Mouse (Mus musculus) skeletal muscle tissue, postnatal 0 days (tissue): Measurements from ENCODE around the gene Gm42878. TPM values are rescaled to one million over a fixed set of nuclear protein-coding genes. Genes with fewer than 3 reads are reported as not detected.

Experiments used
- polyA plus RNA-seq: library from polyadenylated mRNA; unstranded; fragments of >200 nt; fragmentation: Nextera tagmentation; extraction: Ambion mirVana; gene quantifications from 2 replicates; pipeline ENCODE4 v1.2.1, GENCODE M21; 2015

Gm42878 gene
- not detected in 2 replicates for polyA plus RNA-seq

DNA sequence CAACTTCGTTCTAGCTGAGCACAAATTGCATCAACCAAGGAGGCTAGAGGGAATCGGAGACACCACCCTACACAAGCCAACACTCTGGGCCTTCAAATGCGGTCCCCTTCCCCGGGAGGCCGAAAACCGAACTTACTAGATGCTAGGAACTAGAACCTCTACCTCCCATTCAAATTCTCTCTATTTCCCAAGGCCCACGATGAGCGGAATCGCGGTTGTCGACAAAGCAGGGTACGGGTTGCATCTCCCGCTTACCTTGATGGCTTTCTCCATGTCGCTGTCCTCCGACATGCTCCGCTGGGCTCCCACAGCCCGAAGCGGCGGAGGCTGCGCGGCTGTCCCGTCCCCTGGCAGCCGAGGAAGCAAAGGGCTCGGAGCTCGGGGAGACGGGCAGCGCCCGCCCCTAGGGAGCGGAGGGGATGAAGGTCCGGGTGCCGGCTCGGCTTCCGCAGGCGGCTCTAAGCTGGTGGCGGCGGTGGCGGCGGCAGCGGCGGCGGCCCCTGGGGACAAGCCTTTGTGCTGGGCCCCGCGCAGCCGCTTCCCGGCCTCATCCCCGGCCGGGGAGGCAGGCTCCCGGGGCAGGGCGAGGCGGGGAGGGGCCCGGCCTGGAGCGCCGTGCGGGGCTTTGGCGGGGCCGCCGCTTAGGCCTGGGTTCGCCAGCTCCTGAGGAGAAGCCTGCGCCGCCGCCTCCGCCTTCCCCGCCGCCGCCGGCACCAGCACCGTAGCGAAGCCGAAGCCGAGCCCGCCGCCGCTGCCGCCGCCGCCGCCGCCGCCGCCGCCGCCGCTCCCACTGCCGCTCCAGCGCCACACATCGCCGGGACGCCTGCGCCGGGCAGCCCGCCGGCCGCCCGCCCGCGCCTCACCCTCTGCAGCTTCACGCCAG is at the start of gene Gm42878, which contains the start of gene Adam1a:
Gene Gm42878 (minus strand): TSS at position 573 of the 883 bp plus-strand sequence.
Gene Adam1a (minus strand): TSS at position 573 of the 883 bp plus-strand sequence.

DNA sequence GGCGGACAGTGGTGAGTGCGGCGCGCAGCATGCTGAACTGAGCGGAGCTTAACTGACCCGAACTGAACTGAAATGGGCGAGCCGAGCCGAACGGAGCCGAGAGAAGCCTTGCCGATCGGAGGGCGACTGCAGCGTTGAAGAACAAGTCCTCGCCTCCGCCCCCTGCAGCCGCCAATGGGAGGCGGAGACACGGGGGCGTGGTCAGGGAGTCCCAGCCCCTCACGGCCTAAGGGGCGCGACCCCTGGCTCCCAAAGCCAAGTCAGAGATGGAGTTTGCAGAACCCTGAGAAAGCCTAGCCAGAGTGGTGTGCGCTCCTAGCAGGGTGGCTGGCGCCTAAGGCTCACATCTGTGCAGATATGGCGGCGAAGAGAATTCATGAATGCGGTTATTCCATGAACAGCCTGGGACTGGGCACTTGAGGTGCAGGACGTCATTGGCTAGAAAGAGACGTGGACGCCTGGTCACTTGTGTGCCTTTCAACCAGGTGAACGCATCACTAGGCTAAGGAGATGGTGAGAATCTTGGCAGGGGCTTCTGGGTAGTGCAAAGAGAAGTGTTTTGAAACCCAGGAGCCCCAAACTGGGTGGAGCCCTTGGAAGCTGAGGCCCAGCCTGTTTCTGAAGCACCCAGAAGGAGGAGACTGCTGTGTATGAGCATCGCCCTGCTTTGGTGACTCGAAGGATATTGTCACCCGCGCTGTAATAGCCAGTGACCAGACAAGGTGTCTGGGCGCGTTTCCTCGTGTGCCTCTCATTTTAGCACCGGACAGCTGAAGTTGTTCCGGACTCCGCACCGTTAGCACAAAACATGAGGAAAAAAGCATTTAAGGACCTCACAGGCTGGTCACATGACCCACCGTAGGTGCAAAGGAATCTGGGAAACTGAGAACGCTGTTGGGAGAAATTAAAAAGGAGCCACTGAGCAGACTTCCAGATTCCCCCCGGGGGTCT is 48.4 kb upstream of the Gm42878 start, which contains the start of gene Aldh2:
Gene Aldh2 (minus strand): TSS at position 374 of the 951 bp plus-strand sequence.

DNA sequence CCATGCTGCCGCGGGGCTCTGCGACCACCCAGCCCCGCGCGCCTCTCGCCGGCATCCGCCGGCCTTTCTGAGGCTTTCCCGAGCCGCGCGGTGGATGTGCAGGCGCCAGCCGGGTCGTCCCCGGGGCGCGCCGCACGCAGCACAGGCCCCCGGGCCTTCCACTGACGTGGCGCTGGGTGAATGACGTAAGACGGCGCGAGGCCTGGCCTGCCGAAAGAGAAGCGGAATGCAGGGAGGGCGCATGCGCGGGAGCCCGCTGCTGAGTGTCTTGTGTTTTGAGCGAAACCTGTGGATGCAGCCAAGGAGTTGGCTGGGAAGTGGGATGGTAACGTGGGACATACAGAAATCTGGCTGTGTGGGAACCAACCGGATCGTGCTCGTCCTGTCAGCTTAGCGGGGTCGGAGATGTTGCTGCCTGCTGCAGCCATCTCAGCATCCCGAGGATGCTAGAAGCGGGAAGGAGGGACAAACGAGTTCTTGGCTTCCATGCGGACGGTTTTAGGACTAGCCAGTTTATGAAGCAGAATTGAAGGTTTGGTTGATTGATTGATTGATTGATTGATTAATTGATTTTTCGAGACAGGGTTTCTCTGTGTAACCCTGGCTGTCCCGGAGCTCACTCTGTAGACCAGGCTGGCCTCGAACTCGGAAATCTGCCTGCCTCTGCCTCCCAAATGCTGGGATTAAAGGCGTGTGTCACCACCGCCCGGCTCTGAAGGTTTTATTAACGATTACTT is 679 bp upstream of the Gm42878 start, which contains the start of gene Mapkapk5:
Gene Mapkapk5 (minus strand): TSS at position 113 of the 737 bp plus-strand sequence.

DNA sequence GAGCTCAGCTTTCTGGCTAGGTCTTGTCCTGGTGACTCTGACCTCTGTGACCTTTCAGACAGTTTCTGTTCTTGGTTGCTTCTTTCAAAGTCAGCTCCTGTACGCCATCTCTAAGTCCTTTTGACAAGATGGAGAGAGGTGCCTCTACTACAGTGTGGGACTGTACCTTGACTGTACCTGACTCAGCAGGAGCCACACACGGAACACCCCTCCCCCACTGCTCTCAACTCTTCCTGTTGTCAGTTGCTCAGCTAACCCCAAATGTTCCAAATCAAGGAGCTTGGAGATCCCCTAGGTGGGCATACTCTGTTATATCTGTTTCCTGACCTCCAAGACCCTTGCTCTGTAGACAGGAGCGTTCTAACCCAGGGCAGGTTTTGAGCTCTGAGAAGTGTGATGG is 42.1 kb downstream of the Gm42878 start, which contains the start of gene Adam1b:
Gene Adam1b (minus strand): TSS at position 205 of the 400 bp plus-strand sequence.

Other genes with a start within 250 kb of the Gm42878 start
- 61.9 and 78.2 TPM in 2 replicates for gene Trafd1, start 159.8 kb downstream of the Gm42878 start, polyA plus RNA-seq
- 23.2 and 23.4 TPM in 2 replicates for gene Naa25, start 147.5 kb downstream of the Gm42878 start, polyA plus RNA-seq
- 15.2 and 18.4 TPM in 2 replicates for gene Tmem116, start 93.6 kb downstream of the Gm42878 start, polyA plus RNA-seq
- gene Erp29, start 93.0 kb downstream of the Gm42878 start, polyA plus RNA-seq, result 70.1 and 89.4 TPM in 2 replicates
- gene Adam1b, start 42.0 kb downstream of the Gm42878 start, polyA plus RNA-seq, result 0.09 and 0.16 TPM in 2 replicates
- gene Adam1a, start within 50 bp of the Gm42878 start, polyA plus RNA-seq, result 0.65 and 0.95 TPM in 2 replicates
- gene Mapkapk5, start 423 bp upstream of the Gm42878 start, polyA plus RNA-seq, result 31.4 and 36.8 TPM in 2 replicates
- 126 and 173 TPM in 2 replicates for gene Aldh2, start 48.3 kb upstream of the Gm42878 start, polyA plus RNA-seq
- gene Acad12, start 73.5 kb upstream of the Gm42878 start, polyA plus RNA-seq, result 3.1 and 4.2 TPM in 2 replicates
- 1.1 and 1.9 TPM in 2 replicates for gene Acad10, start 115.0 kb upstream of the Gm42878 start, polyA plus RNA-seq
- 23.6 and 25.3 TPM in 2 replicates for gene Brap, start 115.1 kb upstream of the Gm42878 start, polyA plus RNA-seq
- gene Atxn2, start 165.9 kb upstream of the Gm42878 start, polyA plus RNA-seq, result 39.7 and 43.8 TPM in 2 replicates